Mouse (Mus musculus) CD4-positive, CD25-positive, alpha-beta regulatory T cell, adult 2 months (primary cell): ENCODE measurements around the gene Cfap100.
A peak's percentile ranks its signal among the peaks of the same experiment; 100 is the strongest.

Experiments
- DNase-seq: peaks from one replicate; pipeline ENCODE4 v3.0.0-alpha.2; 2012; ENCODE audit warnings: low read depth, low spot score

The Cfap100 gene

DNA sequence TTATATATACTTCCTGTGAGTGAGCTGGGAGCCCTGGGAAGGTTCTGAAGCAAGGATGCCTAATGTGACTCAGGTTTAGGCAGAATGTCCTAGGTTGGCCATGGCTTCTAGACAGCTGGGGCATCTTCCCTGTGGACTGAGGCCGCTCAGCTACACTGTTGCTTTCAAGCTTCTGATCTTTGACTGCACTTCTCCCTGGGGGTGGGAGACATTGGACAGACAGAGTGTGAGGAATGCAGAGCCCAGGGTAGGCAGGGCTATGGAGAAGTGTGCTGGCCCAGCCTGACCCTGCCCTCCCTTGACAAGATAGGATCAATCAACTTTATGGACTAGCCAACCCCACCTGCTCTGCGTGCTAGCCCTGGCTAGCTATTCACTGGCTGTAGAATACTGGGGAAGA is 32.6 kb upstream of the Cfap100 start:
- DNase-seq, result no peak

DNA sequence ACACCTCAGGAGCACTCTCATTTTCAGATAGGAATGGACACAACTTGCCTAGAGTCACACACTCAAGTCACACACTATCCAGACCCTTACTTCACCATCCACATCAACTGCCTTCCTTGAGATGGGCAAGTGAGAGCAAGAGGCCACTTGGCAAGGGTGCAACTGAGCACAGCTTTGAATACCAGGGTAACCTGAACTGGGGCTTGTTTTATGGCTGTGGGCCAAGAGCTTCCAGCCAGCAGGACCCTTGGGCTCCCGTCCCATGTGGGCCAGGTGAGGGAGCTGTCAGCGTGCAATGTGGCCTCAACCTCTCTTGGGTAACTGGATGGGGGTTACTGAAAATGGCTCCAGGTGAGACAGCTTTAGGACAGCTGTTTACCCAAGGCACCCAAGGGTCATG is 28.8 kb upstream of the Cfap100 start:
- no peak for DNase-seq

DNA sequence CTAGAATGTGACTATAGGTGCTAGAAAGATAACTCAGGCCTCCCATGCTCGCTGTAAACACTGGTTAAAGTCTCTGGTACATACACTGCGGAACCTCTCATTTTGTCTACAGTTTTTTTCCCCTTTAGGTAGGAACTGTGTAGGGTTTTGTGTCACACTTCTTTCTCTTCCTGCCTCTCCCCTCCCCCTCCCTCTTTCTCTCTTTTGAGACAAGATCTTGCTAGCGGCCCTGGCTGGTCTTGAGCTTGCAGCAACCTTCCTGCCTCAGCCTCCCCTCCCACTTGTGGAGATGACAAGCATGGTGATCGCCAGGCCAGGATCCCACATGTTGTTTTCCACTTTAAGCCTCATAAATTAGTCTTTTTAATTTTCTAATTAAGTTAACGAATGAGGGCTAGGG is 25.2 kb upstream of the Cfap100 start:
- no peak for DNase-seq

DNA sequence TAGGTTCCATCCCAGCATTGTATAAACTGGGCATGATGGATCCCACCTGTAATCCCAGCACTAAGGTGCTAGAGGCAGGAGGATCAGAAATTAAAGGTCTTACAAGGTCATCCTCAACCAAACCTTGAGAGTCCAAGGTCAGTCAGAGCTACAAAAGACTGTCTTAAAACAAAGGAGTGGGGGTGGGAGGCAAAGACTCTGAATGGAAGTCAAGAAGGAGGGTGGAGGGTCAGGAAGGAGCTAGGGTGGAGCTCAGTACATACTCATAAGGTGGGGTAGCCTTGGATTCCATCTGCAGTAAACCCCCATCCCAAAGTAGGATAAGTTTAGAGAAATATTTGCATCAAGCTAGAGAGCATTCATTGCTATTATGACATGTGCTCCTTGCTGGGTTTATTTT is 24.0 kb upstream of the Cfap100 start:
- no peak for DNase-seq

DNA sequence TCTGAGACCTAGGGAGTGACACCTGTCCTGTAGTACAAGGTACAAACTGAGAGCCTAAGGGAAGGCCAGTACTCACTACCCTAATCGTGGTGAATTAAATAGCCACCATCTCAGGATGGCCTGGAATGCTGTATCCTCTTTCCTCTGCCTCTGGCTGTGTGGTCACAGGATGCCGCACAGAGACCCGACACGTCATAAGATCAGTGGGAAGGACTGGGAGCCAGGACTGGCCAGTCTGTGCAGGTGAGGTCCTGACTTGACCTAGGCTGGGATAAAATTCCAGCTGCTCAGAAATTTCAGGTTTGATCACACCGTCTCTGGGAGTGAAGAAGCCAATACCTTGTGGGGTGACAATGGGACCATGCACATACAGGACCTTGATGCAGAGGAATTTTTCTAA is 22.9 kb upstream of the Cfap100 start:
- DNase-seq, result no peak

DNA sequence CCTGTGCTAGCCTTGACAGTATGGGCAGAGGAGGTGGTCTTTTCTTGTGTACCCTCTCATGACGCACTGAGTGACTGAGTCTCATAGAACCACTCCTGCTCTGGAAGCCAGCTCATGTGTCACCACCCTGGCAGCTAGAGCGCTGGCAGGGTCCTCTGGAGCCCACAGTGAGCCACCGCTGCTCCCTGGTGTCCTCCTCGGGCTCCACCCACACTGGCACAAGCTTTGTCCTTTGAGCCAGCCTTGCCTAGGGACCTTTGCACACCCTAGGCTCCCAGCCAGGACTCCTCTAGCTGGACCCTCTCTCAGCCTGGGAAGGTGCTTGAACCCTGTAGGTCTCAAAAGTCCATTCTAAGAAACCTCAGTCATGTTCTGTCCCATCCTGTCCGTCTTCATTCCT is 22.1 kb upstream of the Cfap100 start:
- DNase-seq, result no peak

DNA sequence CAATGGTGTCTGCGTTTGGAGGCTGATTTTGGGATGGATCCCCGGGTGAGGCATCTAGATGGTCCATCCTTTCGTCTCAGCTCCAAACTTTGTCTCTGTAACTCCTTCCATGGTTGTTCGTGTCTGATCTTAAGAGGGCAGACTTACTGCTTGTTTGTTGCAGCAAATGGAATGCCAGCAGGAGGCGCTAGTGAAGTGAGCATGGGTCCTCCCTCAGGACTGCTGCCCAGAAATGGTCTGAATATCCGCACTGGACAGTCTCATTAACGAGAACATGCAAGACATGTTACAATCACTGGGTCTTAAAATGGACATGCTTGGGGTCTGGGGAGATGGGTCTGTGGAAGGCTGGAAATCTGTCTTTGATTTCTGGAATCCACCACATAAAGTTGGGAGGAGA is 21.6 kb upstream of the Cfap100 start:
- DNase-seq, result peak; percentile 41

DNA sequence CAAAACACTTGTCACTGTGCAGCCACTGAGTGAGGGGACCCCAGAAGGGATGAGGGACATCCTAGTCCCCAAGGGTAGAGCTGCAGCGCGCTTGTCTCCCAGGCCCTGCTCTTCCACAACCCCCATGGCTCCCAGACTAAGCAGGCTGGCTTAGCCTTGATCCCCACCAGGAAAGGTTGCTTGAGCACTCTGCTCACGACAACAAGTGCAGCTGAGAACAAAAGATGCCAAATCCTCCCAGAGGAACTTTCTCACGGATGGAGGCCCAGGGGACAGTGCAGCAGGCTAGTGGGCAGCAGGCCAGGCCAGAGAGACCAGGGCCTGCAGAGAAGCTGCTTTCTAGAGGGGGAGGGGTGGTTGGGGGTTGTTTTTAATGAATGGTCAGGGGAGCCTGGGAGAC is 18.3 kb upstream of the Cfap100 start:
- no peak for DNase-seq

DNA sequence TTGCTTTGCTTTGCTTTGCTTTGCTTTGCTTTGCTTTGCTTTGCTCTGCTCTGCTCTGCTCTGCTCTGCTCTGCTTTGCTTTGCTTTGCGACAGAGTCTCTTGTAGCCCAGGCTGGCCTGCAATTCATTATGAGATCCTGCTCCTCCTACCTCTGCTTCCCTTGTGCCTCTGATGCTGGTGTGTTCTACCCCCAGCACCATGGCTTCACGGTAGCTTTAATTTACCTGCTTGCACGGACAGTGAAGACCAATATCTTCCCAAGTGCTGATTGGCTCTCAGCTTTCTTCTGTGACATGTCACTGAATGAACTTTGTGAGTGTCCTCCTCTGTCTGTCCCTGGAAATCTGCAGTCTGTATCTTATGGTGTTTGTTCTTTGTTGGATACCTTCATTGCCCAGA is 8.4 kb upstream of the Cfap100 start:
- no peak for DNase-seq

DNA sequence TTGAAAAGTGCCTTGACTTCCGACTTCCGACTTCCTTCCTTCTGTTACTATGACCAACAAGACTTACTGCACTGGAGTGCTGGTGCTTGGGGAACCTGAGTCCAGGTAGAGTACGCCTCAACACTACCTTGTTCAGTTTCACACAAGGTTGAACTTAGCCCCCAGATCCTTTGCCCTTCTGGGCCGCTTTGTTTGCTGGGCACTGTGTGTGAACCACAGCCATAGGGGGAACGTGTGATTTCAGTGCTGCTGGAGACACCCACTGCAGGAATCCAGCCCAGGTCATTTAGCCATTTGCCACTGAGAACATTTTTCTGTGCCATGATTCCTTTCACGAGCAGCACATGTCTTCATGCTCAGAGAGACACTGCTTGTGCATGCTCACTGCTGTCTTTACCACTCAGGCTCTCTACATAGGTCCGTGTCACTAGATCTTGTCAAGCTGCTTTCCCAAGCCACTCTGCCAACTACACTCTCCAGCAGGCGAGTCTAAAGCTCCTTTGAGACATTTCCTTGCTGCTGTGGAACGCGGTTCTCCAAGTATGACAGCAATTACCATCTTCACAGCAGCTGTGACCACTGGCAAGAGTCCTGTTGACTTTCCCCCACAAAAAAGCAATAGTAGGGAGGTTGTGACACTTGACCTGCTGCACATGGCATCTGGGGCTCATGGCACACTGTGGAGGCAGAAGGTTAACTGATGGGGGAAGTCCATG is 7.8 kb upstream of the Cfap100 start:
- no peak for DNase-seq

DNA sequence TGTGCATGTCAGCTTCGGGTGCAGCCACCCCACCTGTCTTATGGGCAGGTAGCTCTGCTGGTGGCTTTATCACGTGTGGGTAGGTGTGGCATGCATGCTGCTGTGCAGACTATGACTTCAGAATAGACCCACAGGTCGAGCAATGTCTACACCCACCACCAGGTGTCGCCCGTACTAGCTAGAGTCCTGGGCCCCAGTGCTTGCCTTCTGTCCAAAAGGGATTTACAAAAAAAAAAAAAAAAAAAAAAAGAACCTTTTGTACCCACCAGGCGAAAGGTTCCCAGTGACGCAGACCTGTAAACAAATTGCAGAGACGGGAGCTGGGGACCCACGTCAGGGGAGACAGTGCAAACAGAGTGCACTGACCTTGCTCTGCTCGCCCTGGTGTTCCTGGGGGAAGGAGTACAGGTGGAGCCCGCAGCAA is 6.6 kb upstream of the Cfap100 start:
- peak; percentile 64 for DNase-seq

DNA sequence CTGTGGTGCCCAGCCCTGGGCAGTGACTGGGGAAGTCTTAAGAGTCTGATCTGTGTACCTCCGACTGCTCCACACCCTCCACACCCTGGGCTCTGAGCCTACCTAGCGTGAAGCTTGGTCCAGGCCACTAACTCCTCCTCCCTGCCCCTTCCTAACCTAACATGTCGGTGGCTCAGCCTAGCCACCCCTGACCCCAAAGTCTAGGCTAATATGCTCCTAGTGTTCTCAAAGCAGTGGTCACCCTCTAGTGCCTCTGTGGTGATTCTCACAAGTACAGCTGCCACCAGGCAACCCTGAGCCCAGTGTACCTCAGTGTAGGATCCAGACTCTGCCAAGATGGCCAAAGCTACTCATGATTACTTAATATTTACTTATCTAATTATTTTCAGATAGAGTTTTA is 6.1 kb upstream of the Cfap100 start:
- DNase-seq, result no peak

DNA sequence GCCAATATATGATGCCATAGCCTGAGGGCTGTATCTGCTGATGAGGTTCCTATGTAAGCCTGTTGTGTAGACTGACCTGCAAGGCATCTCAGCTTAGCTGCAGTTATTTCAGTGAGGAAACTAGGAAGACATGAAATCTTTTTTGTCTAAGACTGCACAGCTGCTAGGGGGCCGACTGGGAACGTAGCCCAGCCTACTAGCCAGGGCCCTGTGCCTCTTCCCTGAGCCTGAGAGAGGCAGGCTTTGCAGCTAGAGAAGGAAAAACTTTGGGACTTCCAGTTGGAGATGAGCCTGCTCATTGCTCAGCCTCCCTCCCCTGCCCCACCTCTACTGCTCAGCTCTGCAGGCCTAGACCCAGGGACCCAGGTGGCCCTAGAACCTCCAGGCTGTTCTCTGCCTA is 2.9 kb upstream of the Cfap100 start:
- no peak for DNase-seq

DNA sequence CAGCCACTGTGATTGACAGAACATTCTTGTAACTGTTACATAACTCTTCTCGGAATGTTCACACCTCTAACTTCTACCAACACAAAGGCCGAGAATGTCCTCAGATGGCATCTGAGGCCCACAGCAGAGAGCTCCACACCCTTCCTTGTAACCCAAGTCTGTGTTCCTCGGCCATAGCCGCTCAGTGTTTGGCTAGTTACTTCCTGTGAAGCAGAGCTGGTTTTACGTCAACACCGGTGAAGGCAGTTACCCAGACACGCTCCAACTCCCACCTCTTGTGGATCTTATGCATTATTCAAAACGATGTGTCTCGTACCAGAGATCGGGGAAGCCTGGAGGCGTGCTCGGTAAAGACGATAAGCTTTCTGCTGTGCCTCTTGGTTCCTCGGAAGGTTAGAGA is 1.3 kb upstream of the Cfap100 start:
- no peak for DNase-seq

DNA sequence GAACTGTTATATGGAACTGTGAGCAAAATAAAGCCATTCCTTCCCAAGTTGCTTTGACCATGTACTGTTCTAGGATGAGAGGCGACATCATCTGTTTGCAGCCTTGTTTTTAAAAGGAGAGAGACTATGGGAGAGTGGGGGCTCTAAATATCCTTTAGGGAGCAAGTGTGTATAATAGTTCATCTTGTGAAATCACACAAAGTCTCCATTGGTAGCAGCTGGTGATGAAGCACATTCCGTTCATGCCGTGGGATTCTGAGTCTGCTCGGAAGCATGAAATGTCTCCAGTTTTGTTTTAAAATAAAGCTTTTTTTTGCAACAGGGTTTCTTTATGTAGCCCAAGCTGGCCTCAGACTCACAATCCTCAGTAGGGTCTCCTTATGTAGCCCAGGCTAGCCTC is 2.6 kb downstream of the Cfap100 start:
- no peak for DNase-seq

DNA sequence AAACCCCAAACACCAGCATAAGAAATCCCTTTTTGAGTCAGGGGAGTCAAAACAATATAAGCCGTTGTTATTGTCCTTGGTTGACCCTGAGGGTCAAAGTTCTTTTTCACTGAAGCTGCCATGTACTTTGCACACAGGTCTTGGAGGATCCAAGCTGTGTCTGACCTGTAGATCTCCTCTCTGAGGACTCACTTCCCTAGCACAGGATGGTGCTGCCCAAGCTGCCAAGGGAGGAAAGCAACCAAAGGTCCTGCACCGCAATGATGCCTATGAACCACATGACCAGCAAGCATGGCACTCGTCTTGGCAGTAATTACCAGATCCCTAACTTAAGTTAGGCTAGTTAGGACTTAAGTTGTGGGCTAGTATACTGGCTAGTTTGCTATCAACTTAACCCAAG is 3.2 kb downstream of the Cfap100 start:
- no peak for DNase-seq

DNA sequence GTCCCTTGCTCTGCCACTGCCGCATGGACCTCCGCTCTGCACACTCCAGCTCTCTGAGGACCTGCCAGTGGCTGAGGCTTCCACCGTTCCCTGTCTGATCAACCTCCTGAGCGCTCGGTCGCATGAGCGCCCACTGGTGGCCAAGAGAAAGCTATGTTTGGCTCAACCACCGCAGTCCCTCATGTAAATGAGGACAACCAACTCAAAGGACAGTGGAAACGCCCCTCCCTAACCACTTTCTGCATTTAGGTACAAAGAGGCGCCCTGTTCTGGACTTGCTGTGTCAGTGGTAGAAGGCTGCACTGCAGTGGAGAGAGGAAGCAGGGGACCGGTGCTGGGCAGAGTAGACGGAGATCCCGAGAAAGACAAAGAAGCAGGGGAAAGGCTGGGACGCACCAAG is 6.0 kb downstream of the Cfap100 start:
- peak; percentile 82 for DNase-seq

DNA sequence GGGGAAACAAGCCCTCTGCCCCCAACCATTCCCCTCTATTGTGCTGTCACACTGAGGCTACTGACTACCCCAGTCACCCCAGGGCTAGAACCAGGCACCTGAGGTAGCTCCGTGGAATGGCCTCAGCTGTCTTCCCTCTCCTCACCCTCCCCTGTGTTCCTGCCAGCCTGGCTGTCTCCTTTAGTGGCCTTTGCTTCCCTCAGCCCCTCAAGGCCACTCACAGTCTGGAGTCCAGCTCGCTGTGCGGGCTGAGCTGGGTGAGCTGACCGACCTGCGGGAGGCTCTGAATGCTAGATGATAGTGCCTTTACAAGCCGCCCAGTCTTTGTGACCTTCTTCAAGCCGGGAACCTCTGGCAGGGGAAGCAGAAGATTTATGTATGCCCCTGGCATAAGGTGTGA is 16.7 kb downstream of the Cfap100 start:
- DNase-seq, result no peak

DNA sequence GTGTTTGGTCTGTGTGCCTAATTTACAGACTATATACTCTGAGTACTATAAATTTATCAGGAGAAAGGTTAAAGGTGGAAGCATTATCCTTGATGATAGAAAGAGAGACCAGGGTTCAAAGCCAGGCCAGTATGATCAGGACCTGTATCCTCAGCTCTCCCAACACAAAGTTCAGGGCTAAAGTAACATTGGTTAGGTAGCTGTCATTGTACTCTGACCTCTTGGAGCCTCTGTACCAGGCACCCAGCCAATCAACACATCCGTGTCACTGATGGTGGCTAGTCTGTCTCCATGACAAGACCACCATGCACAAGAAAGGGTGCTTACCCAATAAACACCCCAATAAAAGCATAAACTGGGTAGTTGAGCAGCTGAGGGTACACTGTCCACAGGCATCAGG is 17.6 kb downstream of the Cfap100 start:
- DNase-seq, result no peak

DNA sequence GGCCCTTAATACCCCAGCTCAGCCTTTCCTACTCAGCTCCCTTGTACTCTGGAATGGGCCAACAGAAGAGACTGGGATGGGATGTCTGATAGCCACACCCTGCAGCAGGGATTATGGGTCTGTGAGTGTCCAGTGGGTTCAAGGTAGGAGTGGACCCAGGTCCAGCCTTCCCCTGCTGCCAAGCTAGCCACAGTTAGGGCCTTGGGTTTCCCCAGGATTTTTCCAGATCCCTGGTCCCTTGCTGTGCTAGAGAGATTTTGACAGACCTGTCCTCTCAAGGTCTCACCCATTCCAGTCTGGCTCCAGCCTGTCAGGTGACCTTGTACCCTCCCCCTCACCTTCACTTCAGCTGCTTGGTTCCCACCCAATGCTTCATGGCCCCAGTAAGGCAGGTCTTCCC is 20.0 kb downstream of the Cfap100 start:
- no peak for DNase-seq

DNA sequence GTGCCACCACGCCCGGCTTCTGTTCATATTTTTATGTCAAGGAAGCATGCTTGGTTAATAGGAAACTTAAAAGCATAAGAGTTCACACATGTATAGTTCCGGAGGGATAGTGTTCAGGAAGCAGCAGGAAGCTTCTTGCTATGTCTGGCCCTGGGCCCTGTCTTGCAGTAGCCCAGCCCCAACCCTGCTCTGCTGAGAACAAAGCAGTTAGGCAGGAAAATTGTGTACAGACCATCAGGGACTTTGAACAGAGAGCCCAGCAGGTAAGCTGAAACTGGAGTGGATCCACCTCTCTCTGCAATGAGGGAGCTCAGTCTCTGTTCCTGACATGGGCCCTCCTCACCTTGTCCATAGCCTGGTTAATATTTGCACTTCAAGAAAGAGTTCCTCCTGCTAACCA is 31.3 kb downstream of the Cfap100 start:
- no peak for DNase-seq

DNA sequence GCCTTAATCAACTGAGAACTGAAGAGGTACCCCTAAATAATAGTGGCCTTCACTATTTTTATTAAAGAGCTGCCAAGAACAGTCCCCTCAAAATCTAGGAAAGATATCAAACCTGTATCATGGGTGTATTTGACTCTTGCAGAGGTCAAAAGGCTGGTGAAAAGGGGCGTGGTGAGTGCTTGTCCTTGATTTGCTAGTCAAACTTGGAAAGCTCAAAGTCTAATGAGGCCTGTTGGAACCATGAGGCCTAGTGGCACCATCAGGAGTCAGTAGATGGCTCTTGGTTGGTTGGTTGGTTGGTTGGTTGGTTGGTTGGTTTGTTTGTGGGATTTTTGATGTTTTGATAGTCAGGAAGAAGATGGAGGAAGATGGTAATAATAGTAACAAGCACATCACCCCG is 32.8 kb downstream of the Cfap100 start:
- DNase-seq, result no peak

DNA sequence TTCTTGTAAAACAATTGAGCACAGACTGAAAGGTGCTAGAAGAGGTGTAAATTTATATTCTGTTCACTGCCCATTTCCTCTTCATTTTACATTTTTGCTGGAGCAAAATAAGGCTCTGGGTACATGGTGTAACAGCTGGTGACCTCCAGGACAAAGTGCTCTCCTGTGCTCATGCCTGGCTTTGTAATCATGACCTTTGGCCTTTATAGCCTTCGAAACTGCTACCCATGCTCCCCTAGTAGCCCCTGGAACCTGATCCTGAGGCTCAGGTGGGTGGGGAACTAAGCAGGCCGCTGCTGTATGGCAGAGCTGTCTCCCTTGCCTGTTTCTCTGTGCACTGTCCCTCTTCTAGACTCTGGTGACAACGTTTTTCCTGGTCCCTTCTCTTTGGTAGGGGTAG is 34.6 kb downstream of the Cfap100 start:
- DNase-seq, result no peak

DNA sequence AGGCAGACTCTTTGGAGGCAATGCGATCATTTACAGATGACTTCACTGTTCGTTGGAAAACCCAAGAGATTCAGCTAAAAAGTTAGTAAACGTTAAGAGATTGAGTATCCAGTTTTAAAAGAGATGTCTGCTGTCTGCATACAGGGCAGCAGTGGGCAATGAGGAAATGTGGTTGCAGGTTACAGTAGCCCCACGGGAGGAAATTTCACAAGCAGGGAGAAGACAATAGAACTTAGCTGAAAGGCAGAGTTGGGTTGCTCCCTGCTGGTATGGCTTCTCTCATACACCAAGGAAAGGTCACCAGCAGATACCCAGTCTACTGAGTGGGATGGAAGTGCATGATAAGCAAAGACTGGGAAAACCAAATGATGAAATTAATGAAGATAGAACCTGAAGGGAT is 38.0 kb downstream of the Cfap100 start:
- no peak for DNase-seq
